Mouse (Mus musculus): ENCODE results near the gene Arhgef15. TPM values are rescaled to one million over a fixed set of nuclear protein-coding genes. Genes with fewer than 3 reads are reported as not detected.

Arhgef15 gene
- polyA plus RNA-seq, 1 experiment from 2014 or later, result 12.8 TPM

DNA sequence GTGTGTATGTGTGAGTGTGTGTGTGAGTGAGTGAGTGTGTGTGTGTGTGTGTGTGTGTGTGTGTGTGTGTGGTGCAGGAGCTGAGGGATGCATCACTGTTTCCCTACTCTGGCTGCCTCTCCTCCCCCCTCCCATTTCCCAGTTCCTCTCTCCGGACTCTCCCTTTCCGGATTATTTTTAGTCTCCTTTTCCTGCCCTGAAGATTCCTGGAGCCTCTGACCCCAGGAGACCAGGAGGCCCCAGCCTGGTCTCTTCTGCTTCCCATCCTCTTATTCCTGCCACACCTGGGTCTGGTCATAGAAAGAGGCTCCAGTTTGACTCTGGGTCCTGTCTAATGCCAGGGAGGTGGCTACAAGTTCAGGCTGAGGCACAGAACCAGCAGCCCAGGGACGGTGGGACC lies 1.2 kb downstream of the Arhgef15 start:
- no peak for ATAC-seq
- H3K4me1 ChIP-seq (replicated peaks; ENCODE audit: control insufficient read depth, insufficient read depth, low read length), result peaks cover 11% of the 10 kb centered on the region; the same call in 1 of the 2 replicates
- no peaks in the 10 kb centered on the region for H3K9me3 ChIP-seq (ENCODE audit: control insufficient read depth, low read length)
- H3K4me2 ChIP-seq (ENCODE audit: low read length), result no peak overlapping the region
- 57% methylated on average over 3 of the region's 3 CpGs for WGBS
- no peak overlapping the region for H3K9ac ChIP-seq (replicated peaks; ENCODE audit: low read depth, low read length)
- H3K27me3 ChIP-seq (replicated peaks; ENCODE audit: control insufficient read depth, insufficient read depth, low read length), result peaks cover 9% of the 10 kb centered on the region
- H3K4me3 ChIP-seq (replicated peaks; ENCODE audit: low read length), result no peak overlapping the region; the same call in 1 of the 2 replicates
- no peak overlapping the region for H3K27ac ChIP-seq (ENCODE audit: low read length)
- no peaks in the 10 kb centered on the region for H3K36me3 ChIP-seq (ENCODE audit: control insufficient read depth, insufficient read depth)

DNA sequence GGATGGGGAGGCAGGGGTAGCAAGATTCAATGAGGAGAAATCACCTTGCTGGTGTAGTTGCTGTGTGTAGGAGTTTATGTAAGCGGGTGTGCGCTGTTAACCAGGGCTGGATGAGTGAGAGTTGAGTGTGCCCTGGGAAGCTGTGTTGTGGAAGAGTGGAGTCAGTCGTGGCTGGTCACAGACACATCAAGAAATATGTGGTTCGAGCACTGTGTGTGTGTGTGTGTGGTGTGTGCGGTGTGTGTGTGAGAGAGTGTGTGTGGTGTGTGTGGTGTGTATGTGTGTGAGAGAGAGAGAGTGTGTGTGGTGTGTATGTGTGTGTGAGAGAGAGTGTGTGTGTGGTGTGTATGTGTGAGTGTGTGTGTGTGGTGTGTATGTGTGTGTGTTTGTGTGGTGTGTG lies 1.8 kb downstream of the Arhgef15 start:
- Histone ChIP-seq H3K27me3 (replicated peaks; ENCODE audit: control insufficient read depth, insufficient read depth, low read length) (peaks cover 9% of the 10 kb centered on the region), H3K4me1 (replicated peaks; ENCODE audit: control insufficient read depth, insufficient read depth, low read length) (peaks cover 11% of the 10 kb centered on the region; the same call in 1 of the 2 replicates), H3K4me2 (ENCODE audit: low read length) (peak overlapping the region; percentile 63), H3K36me3 (ENCODE audit: control insufficient read depth, insufficient read depth) (no peaks in the 10 kb centered on the region), H3K9ac (replicated peaks; ENCODE audit: low read depth, low read length) (peak overlapping the region; percentile 19; the same call in 1 of the 2 replicates), H3K27ac (ENCODE audit: low read length) (no peak overlapping the region), H3K9me3 (ENCODE audit: control insufficient read depth, low read length) (no peaks in the 10 kb centered on the region), H3K4me3 (replicated peaks; ENCODE audit: low read length) (peak overlapping the region; percentile 45)
- ATAC-seq, result no peak
- WGBS, result 67% methylated on average over 5 of the region's 5 CpGs

DNA sequence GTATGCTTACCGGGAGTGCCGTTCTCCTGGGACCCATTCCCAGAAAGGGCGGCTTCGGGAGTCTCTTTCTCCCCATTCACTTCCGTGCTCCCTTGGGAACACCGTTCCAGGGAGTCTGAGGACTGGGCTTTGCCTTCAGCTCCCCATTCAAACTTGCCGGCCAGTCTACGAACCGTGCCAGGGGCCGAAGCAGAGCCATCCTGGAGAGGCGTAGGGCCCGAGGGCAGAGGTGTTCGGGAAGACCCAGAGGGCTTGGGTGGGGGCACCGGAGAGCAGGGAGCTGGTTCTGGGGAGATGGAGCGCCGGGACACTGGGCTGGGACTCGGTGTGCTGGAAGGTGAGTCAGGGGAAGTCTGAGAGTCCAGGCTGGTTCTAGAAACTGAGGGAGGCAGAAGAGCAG lies 2.9 kb downstream of the Arhgef15 start:
- ATAC-seq, result no peak
- peak overlapping the region; percentile 45 for H3K4me3 ChIP-seq (replicated peaks; ENCODE audit: low read length)
- 2% methylated on average over 17 of the region's 17 CpGs for WGBS

DNA sequence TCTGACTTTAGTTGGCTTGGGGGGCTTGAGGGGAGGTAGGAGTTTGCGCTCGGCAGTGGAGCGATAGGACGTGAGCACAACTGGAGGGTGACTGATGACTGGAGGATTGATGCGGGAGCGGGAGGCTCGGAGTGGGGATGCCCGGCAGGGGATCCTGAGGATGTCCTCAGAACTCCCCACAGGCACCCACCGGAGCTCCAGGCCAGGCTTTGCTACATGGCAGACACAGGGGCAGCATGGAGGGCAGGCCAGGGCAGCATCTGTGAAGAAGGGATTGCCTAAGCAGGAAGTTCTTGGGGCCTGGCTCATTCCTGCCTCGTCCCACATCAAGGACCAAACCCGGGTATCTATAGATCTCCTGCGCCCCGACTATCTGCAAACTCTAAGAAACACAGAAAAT lies 3.4 kb downstream of the Arhgef15 start:
- no peaks in the 10 kb centered on the region for H3K36me3 ChIP-seq (ENCODE audit: control insufficient read depth, insufficient read depth)
- H3K9ac ChIP-seq (replicated peaks; ENCODE audit: low read depth, low read length), result peak overlapping the region; percentile 55; the same call in 1 of the 2 replicates
- WGBS, result 9% methylated on average over 13 of the region's 13 CpGs
- H3K4me3 ChIP-seq (replicated peaks; ENCODE audit: low read length), result peak overlapping the region; percentile 45
- H3K27me3 ChIP-seq (replicated peaks; ENCODE audit: control insufficient read depth, insufficient read depth, low read length), result peaks cover 9% of the 10 kb centered on the region
- H3K4me2 ChIP-seq (ENCODE audit: low read length), result peak overlapping the region; percentile 63
- ATAC-seq, result no peak
- H3K9me3 ChIP-seq (ENCODE audit: control insufficient read depth, low read length), result no peaks in the 10 kb centered on the region
- peaks cover 11% of the 10 kb centered on the region; the same call in 1 of the 2 replicates for H3K4me1 ChIP-seq (replicated peaks; ENCODE audit: control insufficient read depth, insufficient read depth, low read length)
- H3K27ac ChIP-seq (ENCODE audit: low read length), result no peak overlapping the region

More for the DNA sequence above, 2.9 kb downstream of the Arhgef15 start:
- no peaks in the 10 kb centered on the region for H3K36me3 ChIP-seq (ENCODE audit: control insufficient read depth, insufficient read depth)
- H3K9ac ChIP-seq (replicated peaks; ENCODE audit: low read depth, low read length), result peak overlapping the region; percentile 55
- H3K9me3 ChIP-seq (ENCODE audit: control insufficient read depth, low read length), result no peaks in the 10 kb centered on the region
- no peak overlapping the region for H3K27ac ChIP-seq (ENCODE audit: low read length)
- H3K4me1 ChIP-seq (replicated peaks; ENCODE audit: control insufficient read depth, insufficient read depth, low read length), result peaks cover 11% of the 10 kb centered on the region; the same call in 1 of the 2 replicates
- H3K27me3 ChIP-seq (replicated peaks; ENCODE audit: control insufficient read depth, insufficient read depth, low read length), result peaks cover 9% of the 10 kb centered on the region
- H3K4me2 ChIP-seq (ENCODE audit: low read length), result peak overlapping the region; percentile 63

DNA sequence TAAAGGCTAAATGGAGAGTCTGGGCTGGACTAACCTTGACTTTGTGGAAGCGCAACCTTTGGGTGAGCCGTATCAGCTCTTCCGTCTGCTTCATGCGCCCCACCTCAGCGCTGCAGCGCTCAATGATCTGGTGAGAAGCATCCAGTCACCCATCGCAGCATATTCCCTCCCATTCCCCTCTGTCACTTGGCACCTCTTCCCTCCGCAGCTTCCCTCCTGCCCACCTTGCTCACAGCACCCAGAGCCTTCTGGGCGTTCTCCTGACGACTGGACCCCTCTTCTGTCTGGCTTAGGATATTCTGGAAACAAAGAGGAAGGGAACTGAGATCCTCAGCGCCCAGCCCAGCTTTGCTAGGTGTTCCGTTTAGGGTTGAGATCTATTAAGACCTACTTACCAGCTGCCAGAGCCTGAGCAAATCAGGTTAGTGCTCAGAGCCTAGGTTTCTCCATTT lies 9.7 kb downstream of the Arhgef15 start:
- H3K27me3 ChIP-seq (replicated peaks; ENCODE audit: control insufficient read depth, insufficient read depth, low read length), result no peaks in the 10 kb centered on the region; the same call in 1 of the 2 replicates
- no peaks in the 10 kb centered on the region for H3K9me3 ChIP-seq (ENCODE audit: control insufficient read depth, low read length)
- peak overlapping the region; percentile 47 for H3K4me2 ChIP-seq (ENCODE audit: low read length)
- H3K4me1 ChIP-seq (replicated peaks; ENCODE audit: control insufficient read depth, insufficient read depth, low read length), result no peaks in the 10 kb centered on the region
- ATAC-seq, result peak; percentile 54
- WGBS, result 2% methylated on average over 12 of the region's 12 CpGs
- peak overlapping the region; percentile 67 for H3K27ac ChIP-seq (ENCODE audit: low read length)
- H3K4me3 ChIP-seq (replicated peaks; ENCODE audit: low read length), result peak overlapping the region; percentile 38
- H3K9ac ChIP-seq (replicated peaks; ENCODE audit: low read depth, low read length), result peak overlapping the region; percentile 54
- H3K36me3 ChIP-seq (ENCODE audit: control insufficient read depth, insufficient read depth), result no peaks in the 10 kb centered on the region

DNA sequence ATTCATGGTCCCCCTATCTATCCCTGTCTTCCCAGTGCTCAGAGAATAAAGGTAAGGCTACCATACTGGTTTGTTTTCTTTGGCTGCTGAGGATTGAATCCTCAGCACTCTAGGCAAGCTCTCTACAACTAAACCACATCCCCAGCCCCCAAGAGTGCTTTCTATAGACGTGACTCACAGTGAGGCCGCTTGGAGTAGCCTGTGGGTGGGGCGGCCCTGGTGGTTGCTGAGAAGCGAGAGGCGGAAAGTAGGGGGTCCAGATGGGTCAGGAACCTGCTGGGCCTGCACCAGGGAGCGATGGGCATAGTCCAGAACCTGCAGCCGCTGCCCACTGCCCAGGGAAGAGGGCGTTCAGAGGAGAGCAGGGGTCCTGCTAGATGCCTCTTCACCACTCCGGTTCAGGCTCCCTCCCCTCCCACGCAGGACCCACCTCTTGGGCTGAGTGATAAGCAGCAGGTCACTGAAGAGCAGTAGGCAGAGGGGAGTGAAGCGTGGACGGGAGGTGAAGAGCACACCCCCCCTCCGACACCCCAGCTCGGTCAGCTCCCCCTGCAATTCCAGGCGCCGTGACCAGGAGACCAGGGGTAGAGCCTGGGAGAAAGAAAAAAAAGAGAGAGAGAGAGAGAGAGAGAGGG lies 10.4 kb downstream of the Arhgef15 start:
- ATAC-seq, result 0 out of 2 replicates have a peak, but pooled peaks have one; percentile 36
- H3K27ac ChIP-seq (ENCODE audit: low read length), result no peak overlapping the region
- H3K36me3 ChIP-seq (ENCODE audit: control insufficient read depth, insufficient read depth), result no peaks in the 10 kb centered on the region

DNA sequence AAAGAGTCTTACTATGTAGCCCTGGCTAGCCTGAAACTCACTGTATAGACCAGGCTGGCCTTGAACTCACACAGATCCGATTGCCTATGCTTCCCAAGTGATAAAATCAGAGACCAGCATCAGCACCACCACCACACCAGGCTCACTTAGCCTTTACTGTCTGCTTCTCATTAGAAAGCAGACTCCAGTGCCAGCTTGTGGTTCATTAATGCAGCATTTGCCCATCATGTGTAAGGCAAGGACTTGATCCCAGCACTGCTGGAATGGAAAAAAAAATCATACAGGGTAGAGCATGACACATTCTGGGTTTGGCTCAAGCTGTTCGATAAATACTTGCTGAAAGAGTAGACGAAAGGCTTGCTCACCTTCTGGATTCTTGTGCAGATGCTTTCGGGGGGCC lies 11.3 kb downstream of the Arhgef15 start:
- Histone ChIP-seq H3K4me2 (ENCODE audit: low read length) (no peak overlapping the region), H3K4me3 (replicated peaks; ENCODE audit: low read length) (no peak overlapping the region), H3K9me3 (ENCODE audit: control insufficient read depth, low read length) (no peaks in the 10 kb centered on the region), H3K36me3 (ENCODE audit: control insufficient read depth, insufficient read depth) (no peaks in the 10 kb centered on the region), H3K27ac (ENCODE audit: low read length) (no peak overlapping the region), H3K9ac (replicated peaks; ENCODE audit: low read depth, low read length) (no peak overlapping the region), H3K27me3 (replicated peaks; ENCODE audit: control insufficient read depth, insufficient read depth, low read length) (no peaks in the 10 kb centered on the region; the same call in 1 of the 2 replicates), H3K4me1 (replicated peaks; ENCODE audit: control insufficient read depth, insufficient read depth, low read length) (no peaks in the 10 kb centered on the region)
- 88% methylated on average over 4 of the region's 4 CpGs for WGBS
- no peak for ATAC-seq

More for the DNA sequence above, 10.4 kb downstream of the Arhgef15 start:
- Histone ChIP-seq H3K27me3 (replicated peaks; ENCODE audit: control insufficient read depth, insufficient read depth, low read length) (no peaks in the 10 kb centered on the region; the same call in 1 of the 2 replicates), H3K9ac (replicated peaks; ENCODE audit: low read depth, low read length) (peak overlapping the region; percentile 45; the same call in 1 of the 2 replicates), H3K4me1 (replicated peaks; ENCODE audit: control insufficient read depth, insufficient read depth, low read length) (no peaks in the 10 kb centered on the region), H3K9me3 (ENCODE audit: control insufficient read depth, low read length) (no peaks in the 10 kb centered on the region), H3K4me2 (ENCODE audit: low read length) (peak overlapping the region; percentile 45), H3K4me3 (replicated peaks; ENCODE audit: low read length) (peak overlapping the region; percentile 38)
- WGBS, result 12% methylated on average over 14 of the region's 16 CpGs

DNA sequence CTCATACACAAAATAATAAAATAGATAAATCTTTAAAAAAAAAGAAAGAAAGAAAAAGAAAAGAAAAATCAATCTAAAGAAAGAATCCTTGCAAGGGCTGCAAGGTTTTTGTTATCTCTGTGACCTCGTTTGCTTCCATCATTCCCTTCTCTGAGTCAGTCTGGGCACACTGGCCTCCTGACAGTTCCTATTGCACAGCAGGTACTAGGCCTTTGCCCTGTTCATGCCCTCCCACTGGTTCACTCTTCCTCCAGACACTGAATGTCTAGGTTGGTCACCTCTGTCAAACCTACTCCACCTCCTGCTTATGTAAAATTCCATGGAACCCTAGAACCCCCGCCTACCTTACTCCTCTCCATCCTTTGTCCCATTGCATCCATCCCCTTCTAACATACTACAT lies 12.0 kb downstream of the Arhgef15 start:
- no peak overlapping the region for H3K4me2 ChIP-seq (ENCODE audit: low read length)
- H3K4me1 ChIP-seq (replicated peaks; ENCODE audit: control insufficient read depth, insufficient read depth, low read length), result peaks cover 4% of the 10 kb centered on the region
- no peaks in the 10 kb centered on the region; the same call in 1 of the 2 replicates for H3K27me3 ChIP-seq (replicated peaks; ENCODE audit: control insufficient read depth, insufficient read depth, low read length)
- no peak overlapping the region for H3K9ac ChIP-seq (replicated peaks; ENCODE audit: low read depth, low read length)
- no peak for ATAC-seq
- no peak overlapping the region for H3K4me3 ChIP-seq (replicated peaks; ENCODE audit: low read length)
- no peaks in the 10 kb centered on the region for H3K9me3 ChIP-seq (ENCODE audit: control insufficient read depth, low read length)
- no peak overlapping the region for H3K27ac ChIP-seq (ENCODE audit: low read length)
- H3K36me3 ChIP-seq (ENCODE audit: control insufficient read depth, insufficient read depth), result no peaks in the 10 kb centered on the region
- 74% methylated on average over 2 of the region's 2 CpGs for WGBS

DNA sequence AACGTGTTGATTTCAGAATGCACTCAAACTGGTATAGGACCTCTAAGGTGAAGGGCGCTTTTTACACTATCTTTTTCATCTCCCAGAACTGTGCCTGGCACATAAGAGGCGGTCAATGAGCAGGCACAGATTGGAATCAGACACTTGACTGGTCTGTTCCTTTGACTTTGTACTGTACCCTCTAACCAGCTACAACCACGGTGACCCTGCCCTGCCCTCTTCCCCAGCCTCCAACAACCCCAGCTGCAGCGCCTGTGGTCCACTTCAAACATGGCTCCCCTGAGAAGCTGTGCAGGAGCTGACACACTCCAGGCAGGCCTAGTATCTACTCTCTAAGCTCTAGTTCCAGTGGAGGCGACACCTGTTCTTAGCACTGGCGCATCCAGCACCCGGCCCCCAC lies 14.5 kb downstream of the Arhgef15 start:
- Histone ChIP-seq H3K27ac (ENCODE audit: low read length) (no peak overlapping the region), H3K4me1 (replicated peaks; ENCODE audit: control insufficient read depth, insufficient read depth, low read length) (peaks cover 9% of the 10 kb centered on the region), H3K36me3 (ENCODE audit: control insufficient read depth, insufficient read depth) (no peaks in the 10 kb centered on the region), H3K9ac (replicated peaks; ENCODE audit: low read depth, low read length) (no peak overlapping the region), H3K4me2 (ENCODE audit: low read length) (no peak overlapping the region), H3K4me3 (replicated peaks; ENCODE audit: low read length) (no peak overlapping the region), H3K27me3 (replicated peaks; ENCODE audit: control insufficient read depth, insufficient read depth, low read length) (no peaks in the 10 kb centered on the region; the same call in 1 of the 2 replicates), H3K9me3 (ENCODE audit: control insufficient read depth, low read length) (no peaks in the 10 kb centered on the region)
- WGBS, result 87% methylated on average over 8 of the region's 8 CpGs
- ATAC-seq, result no peak
